Mouse (Mus musculus) embryo, embryonic 9.5 days (tissue): ENCODE measurements around the gene Mael.

Experiments
- DNase-seq: peaks from one replicate; pipeline ENCODE4 v3.0.0-alpha.2; 2017; ENCODE audit errors: extremely low spot score

The Mael gene

GRCm38 (mm10) chr1:166154162-166155112, 84.1 kb downstream of the Mael start:
- peak; percentile 70 for DNase-seq

GRCm38 (mm10) chr1:166153351-166154120, 85.0 kb downstream of the Mael start:
- DNase-seq, result peak; percentile 88

- DNase-seq, result no peak
Observed at GRCm38 (mm10) chr1:166152034-166152433, 86.5 kb downstream of the Mael start.

- no peak for DNase-seq
Observed at GRCm38 (mm10) chr1:166151341-166151740, 87.2 kb downstream of the Mael start.
